In genomic region chr12:100356407-100356806, GRCm38 (mm10) we compare ENCODE assay signal across 22 mouse cellular contexts.
DNase-seq lines count a peak whose midpoint lies in the region; ATAC-seq and TF ChIP-seq lines count a peak whose summit lies in the region.
"Had no signal": no experiment of that assay in that cellular context is flagged by ENCODE, and none has a peak within 500 bp of the region (broad histone marks: within the 10 kb centered on the region; RNA-seq: fewer than 3 reads in every experiment).

No protein-coding gene starts in this region.

- no peak for DNase-seq in cerebellum, adult 2 months
- no peak for DNase-seq in cerebellum, adult 9-11 months
- peak; percentile 22 for DNase-seq in kidney, adult 18-20 months
- DNase-seq in kidney, adult 9 months: peak; percentile 77
- DNase-seq in kidney, postnatal 10 days: no peak
- DNase-seq in heart, adult 11 months: no peak
- DNase-seq: adrenal gland, adult 2 months; adrenal gland, postnatal 14 days; cerebellum, adult 11 months; cerebellum, adult 8-10 months; cerebellum, postnatal 14 days; gastrocnemius, postnatal 10 days; gastrocnemius, postnatal 36 days had no signal

- H3K36me3 ChIP-seq in kidney, embryonic 16.5 days (ENCODE audit: insufficient read depth, low read length): 0 out of 2 replicates have a peak, but pooled peaks cover 4% of the 10 kb centered on the region
- no peaks in the 10 kb centered on the region for H3K36me3 ChIP-seq in small intestine, adult 2 months (ENCODE audit: control insufficient read depth, insufficient read depth, low read length)

- peaks cover 7% of the 10 kb centered on the region; the same call in 1 of the 2 replicates for H3K4me1 ChIP-seq in cerebellum, adult 2 months (ENCODE audit: control insufficient read depth, insufficient read depth, low read length)
- H3K4me1 ChIP-seq in kidney, embryonic 16.5 days (ENCODE audit: insufficient read depth, low read length): no peaks in the 10 kb centered on the region
- peaks cover 17% of the 10 kb centered on the region; the same call in 1 of the 2 replicates for H3K4me1 ChIP-seq in small intestine, adult 2 months (ENCODE audit: control insufficient read depth, insufficient read depth, insufficient read length, low read length)
- H3K4me1 ChIP-seq: forebrain, embryonic 10.5 days; hindbrain, embryonic 15.5 days had no signal

- H3K9ac ChIP-seq in kidney, embryonic 16.5 days (replicated peaks; ENCODE audit: low read length): no peak overlapping the region
- H3K9ac ChIP-seq: forebrain, embryonic 13.5 days; hindbrain, embryonic 12.5 days; hindbrain, embryonic 15.5 days had no signal

- WGBS in cerebellum, adult 2 months: 94% methylated on average over 7 of the region's 7 CpGs
- WGBS in kidney, embryonic 16.5 days: 91% methylated on average over 7 of the region's 7 CpGs
- 63% methylated on average over 7 of the region's 7 CpGs for whole genome bisulfite sequencing in small intestine, adult 2 months

- no peak overlapping the region for H3K4me3 ChIP-seq in cerebellum, adult 2 months (replicated peaks; ENCODE audit: insufficient read depth, low read depth, low read length)
- H3K4me3 ChIP-seq in kidney, embryonic 16.5 days (ENCODE audit: low read length): no peak overlapping the region
- no peak overlapping the region for H3K4me3 ChIP-seq in small intestine, adult 2 months (ENCODE audit: low read depth, low read length)
- H3K4me3 ChIP-seq: forebrain, embryonic 10.5 days; forebrain, embryonic 13.5 days; hindbrain, embryonic 12.5 days; hindbrain, embryonic 15.5 days had no signal

- no peaks in the 10 kb centered on the region for H3K9me3 ChIP-seq in kidney, embryonic 16.5 days (ENCODE audit: low read length)
- H3K9me3 ChIP-seq: forebrain, embryonic 10.5 days; forebrain, embryonic 13.5 days; hindbrain, embryonic 12.5 days; hindbrain, embryonic 15.5 days had no signal

- TF ChIP-seq CTCF in cerebellum, adult 2 months (IDR thresholded peaks at IDR 0.05; ENCODE audit: borderline replicate concordance, insufficient read depth, low read depth, low read length): no peak
- no peak for TF ChIP-seq CTCF in small intestine, adult 2 months (IDR thresholded peaks at IDR 0.05; ENCODE audit: extremely low read depth, insufficient read length, insufficient replicate concordance, low read depth, low read length)

- H3K27ac ChIP-seq in cerebellum, adult 2 months (ENCODE audit: insufficient read depth, low read length): 0 out of 2 replicates have a peak overlapping the region, but pooled peaks have one; percentile 36
- H3K27ac ChIP-seq in kidney, embryonic 16.5 days (ENCODE audit: low read length): no peak overlapping the region
- H3K27ac ChIP-seq in small intestine, adult 2 months (ENCODE audit: insufficient read depth, low read depth, low read length): 0 out of 2 replicates have a peak overlapping the region, but pooled peaks have one; percentile 14
- H3K27ac ChIP-seq: forebrain, embryonic 10.5 days; forebrain, embryonic 13.5 days; hindbrain, embryonic 12.5 days; hindbrain, embryonic 15.5 days had no signal

- ATAC-seq in kidney, embryonic 16.5 days (ENCODE audit: low FRiP score, low TSS enrichment): no peak
- ATAC-seq: forebrain, embryonic 13.5 days; forebrain, embryonic 16.5 days had no signal

- no peak for TF ChIP-seq POLR2A in cerebellum, adult 2 months (IDR thresholded peaks at IDR 0.05; ENCODE audit: borderline replicate concordance, insufficient read depth, low read length)
- no peak for TF ChIP-seq POLR2A in small intestine, adult 2 months (IDR thresholded peaks at IDR 0.05; ENCODE audit: low read depth, low read length)

- H3K4me2 ChIP-seq in kidney, embryonic 16.5 days (replicated peaks; ENCODE audit: low read depth, low read length): no peak overlapping the region
- H3K4me2 ChIP-seq: forebrain, embryonic 13.5 days; heart, embryonic 11.5 days; hindbrain, embryonic 12.5 days; hindbrain, embryonic 15.5 days had no signal

- no peaks in the 10 kb centered on the region for H3K27me3 ChIP-seq in cerebellum, adult 2 months (ENCODE audit: control insufficient read depth, insufficient read depth, low read length)
- no peaks in the 10 kb centered on the region for H3K27me3 ChIP-seq in kidney, embryonic 16.5 days (ENCODE audit: insufficient read depth, low read length)
- H3K27me3 ChIP-seq in small intestine, adult 2 months (ENCODE audit: control insufficient read depth, insufficient read depth, low read length): no peaks in the 10 kb centered on the region
- H3K27me3 ChIP-seq: CH12.LX; forebrain, embryonic 13.5 days; hindbrain, embryonic 12.5 days; hindbrain, embryonic 15.5 days had no signal

Comparison
In these comparisons a context has a peak if more than half of its experiments do, and no peak if none do; other contexts are left out.
1. DNase-seq: peak in kidney, adult 18-20 months (single experiment) and kidney, adult 9 months (single experiment); none in cerebellum, adult 2 months (0 of 2), cerebellum, adult 9-11 months (single experiment), kidney, postnatal 10 days (single experiment) and heart, adult 11 months (single experiment).